Mouse (Mus musculus) brain, embryonic 14.5 days (tissue): Measurements from ENCODE around the gene Mff.

Experiments used
- CTCF ChIP-seq: fragments of 200-500 bp; IDR thresholded peaks from 2 replicates; pipeline ENCODE4 v1.5.1; 2012; ENCODE audit warnings: inconsistent platforms, mild to moderate bottlenecking, moderate library complexity, borderline replicate concordance; ENCODE audit not compliant: insufficient read depth, insufficient read length; ENCODE audit errors: extremely low read depth
- POLR2A ChIP-seq: fragments of 200-500 bp; IDR thresholded peaks from 2 replicates; pipeline ENCODE4 v1.6.1; 2012; ENCODE audit warnings: mild to moderate bottlenecking, inconsistent platforms, borderline replicate concordance; ENCODE audit not compliant: poor library complexity, insufficient read depth, insufficient read length, severe bottlenecking; ENCODE audit errors: extremely low read depth

DNA sequence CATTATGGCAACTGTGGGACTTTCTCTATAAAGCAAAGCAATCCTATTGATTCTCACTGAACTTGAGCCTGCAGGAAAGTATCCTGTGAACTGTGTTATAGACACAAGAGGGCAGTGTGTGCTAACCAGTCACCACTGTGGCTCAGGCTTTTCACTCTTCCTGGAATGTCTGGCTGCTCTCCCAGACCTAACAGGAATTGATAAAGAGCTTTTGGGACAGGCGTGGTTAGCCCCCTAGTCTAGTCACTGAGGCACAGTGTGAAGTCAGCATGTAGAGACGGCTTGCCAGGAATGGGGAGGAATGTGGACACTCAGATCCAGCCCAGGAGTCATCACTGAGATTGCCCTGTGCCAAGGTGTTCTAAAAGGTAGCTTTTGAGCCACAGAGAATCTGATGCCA is 62.7 kb downstream of the Mff start:
- no peak for TF ChIP-seq POLR2A
- TF ChIP-seq CTCF: peak; percentile 88
